Mouse (Mus musculus): Measurements from ENCODE around the gene Lypd6.

Lypd6 gene

DNA sequence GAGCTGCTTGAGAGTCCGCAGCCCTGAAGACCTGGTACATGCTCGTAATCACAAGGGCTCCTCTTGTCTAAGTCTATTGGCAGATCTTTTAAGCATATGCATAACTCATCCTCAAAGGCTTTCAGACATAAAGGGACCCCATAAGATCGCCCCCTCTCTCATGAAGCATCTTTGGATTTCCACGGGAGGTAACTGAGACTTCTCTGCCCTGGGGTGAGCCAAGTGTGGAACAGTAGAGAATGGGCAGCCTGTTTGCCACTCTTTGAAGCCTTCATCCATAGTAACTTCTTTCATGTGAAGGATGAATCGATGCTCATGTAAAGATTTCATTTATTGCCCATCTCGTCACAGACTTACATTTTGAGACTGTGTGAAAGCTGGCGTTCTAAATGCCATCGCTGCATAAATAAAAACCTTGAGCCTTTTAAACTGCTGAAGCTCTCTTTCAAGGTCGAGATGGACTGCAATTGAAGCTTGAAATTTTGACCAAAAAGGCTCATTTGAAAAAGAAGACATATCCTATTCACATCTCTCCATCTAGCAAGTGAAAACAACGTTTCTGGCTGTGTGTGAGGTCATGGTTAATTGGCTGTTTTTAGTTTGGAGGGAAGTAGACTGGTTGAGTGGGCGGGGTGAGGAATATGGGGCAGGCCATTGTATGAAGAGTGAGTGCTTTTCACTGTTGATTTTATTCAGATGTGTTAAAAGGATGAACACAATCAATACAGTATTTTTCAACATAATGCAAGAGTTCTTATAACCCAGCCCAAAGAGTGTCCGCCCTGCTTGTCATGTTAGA, 107.7 kb downstream of the Lypd6 start:
- DNase-seq (ENCODE audit: low spot score) = no peak

DNA sequence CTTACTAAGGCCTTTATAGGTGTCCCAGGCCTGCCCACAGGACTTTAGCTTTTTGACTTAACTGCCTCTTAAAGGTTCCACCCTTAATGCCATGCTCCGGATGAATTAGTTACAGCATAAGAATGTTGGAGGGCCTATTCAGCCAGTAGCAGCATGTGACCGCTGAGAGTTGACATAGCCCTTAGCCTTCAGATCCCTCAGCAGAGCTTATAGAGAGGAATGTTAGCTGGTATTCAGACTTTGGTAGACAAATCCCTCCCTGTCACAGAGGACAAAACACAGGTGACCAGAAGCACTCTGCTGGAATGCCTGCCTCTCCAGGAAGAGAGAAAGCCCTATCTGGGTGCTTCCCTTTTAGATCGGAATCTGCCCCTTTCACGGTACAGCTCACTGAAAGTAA, 109.5 kb downstream of the Lypd6 start:
- DNase-seq (ENCODE audit: low spot score) = no peak

DNA sequence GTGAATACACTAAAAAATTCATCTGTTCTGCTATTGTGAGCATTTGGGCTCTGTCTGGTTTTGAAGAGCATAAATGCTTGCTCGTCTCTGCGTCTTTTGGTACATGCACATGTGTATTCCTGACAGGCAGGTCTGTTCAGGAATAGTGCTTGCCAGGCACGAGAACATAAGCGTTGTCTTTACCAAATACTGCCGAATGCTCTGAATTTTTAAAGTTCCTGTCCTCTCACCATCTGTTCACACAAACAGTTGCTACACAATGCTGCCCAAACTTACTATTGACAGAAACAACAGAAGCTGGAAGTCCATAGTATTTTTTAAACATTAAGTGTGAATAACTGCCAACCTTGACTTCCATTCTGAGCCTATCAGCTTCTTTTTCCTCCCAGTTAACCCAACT, 112.9 kb downstream of the Lypd6 start:
- DNase-seq (ENCODE audit: low spot score) = no peak

DNA sequence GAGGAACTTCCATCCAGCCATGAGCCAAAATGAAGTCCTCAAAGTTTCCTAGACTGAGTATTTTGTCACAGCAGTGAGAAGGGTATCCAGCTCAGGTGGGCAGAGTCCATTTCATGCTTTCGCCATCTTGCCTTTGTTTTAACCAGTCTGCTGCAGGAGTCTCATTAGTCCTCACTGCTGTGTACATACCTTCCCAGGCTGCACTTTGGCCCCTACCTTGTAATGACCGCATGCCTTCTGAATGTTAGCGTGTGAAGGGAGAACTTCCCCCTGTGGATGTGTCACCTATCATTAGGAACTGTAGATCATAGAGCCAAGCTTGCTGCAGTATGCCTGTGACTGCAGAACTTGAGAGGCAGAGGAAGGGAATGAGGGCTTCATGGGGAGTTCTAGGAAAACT, 114.2 kb downstream of the Lypd6 start:
- DNase-seq (ENCODE audit: low spot score) = no peak

DNA sequence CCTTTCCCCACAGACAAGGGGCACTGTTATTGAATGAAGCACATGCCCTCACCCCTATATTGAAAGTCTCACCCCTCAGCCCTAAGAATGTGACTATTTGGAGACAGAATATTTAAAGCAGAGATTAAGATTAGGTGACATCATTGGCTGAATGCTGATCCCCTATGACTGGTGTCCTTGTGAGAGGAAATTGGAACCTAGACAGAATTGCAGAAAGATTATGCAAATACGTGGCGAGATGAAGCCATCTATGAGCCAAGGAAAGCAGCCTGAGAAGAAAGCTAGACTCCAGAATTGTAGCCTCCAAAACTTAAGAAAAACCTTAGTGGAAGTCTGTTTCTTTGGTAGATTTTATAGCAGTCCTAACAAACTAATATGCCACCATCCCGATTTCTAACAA, 115.1 kb downstream of the Lypd6 start:
- DNase-seq (ENCODE audit: low spot score) = no peak

DNA sequence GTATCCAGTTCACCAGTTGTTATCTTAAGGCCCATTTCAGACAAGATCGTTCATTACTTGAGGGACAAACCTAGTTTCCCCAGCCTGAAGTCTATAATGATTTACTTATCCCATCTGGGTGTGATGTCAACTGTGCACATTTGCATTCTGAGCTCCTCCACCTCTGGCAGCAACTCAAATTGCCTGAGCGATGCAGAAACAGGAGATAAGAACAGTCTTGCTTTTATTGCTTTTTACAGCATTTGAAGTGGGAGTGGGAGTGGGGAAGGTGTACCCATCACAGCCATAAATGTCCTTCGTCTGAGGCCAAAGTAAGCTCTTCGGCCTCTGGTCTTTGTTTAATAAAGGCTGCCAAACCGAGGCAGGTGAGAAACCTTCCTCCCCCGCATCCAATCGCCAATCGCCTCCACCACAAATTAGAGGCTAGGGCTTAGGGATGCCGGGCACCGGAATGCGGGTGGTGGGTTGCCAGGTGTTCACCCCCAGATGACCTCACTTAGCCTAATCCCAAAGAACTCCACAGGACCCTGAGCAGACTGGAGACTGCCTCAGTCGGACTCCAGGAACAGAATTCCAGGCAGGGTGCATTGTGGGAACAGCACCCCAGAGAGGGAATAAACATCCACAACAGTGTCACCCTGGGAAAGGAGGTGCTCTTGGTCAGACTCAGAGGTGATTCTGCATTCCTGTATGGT, 120.6 kb downstream of the Lypd6 start:
- DNase-seq (ENCODE audit: low spot score) = no peak

GRCm38 (mm10) chr2:50188856-50189255, 122.6 kb downstream of the Lypd6 start:
- DNase-seq (ENCODE audit: low spot score) = no peak

GRCm38 (mm10) chr2:50196681-50197080, 130.5 kb downstream of the Lypd6 start:
- no peak for DNase-seq (ENCODE audit: low spot score)

DNA sequence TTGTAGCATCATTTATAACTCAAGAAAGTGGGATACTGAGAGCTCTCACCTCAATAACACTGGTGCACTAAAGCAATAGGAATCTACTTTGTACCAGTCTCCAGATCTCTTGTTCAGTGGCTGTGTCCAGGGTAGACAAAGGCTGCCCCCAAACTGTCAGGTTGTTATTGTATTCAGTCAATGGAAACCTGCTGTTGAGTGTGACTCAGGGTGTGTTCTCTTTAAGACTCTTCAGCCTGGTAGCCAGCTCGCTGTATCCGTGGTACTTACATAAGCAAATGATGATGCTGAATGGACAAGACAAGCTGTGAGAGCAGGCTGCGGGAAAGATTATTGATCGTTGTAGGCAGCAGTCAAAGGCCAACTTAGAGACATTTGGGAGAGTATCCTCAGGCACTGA, 131.6 kb downstream of the Lypd6 start:
- no peak for DNase-seq (ENCODE audit: low spot score)

DNA sequence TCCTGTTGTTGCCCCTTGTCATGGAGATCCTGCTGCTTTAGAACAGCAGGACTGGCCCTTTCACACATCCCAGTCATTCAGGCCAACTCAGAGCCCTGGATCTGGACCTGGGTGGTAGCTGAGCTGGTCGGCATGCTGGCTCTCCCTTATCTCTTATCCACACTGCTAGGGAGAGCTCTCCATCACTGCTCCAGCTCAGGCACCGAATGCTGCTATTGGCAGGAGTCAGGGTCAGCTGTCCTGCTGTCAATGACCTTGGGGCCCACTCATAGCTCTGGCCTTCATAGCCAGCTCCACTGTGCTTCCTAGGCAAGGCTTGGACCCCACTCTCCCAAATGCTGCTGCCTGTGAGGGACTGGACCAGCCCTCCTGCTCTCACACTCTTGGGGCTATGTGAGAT, 134.3 kb downstream of the Lypd6 start:
- no peak for DNase-seq (ENCODE audit: low spot score)

- DNase-seq (ENCODE audit: low spot score) = no peak
These were observed 154.3 kb downstream of the Lypd6 start for GRCm38 (mm10) chr2:50220574-50220973.

DNA sequence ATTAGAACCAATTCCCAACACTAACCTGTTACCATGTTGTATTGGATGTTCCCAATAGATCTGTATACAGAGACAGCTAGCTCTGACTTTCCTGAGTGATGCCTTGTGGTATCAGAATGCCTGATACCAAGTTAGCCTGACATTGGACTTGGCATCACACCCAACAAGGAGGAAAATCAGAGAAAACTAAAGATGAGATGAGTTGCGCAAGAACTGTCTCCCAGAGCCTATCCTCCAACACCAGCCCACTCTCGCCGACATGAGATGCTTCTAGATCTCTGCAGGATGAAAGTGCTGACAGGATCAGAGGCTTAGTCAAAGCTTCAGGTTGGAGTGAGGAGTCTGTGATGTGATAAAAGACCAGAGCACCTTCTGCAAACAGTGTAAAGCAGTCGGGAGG, 158.8 kb downstream of the Lypd6 start:
- no peak for DNase-seq (ENCODE audit: low spot score)

DNA sequence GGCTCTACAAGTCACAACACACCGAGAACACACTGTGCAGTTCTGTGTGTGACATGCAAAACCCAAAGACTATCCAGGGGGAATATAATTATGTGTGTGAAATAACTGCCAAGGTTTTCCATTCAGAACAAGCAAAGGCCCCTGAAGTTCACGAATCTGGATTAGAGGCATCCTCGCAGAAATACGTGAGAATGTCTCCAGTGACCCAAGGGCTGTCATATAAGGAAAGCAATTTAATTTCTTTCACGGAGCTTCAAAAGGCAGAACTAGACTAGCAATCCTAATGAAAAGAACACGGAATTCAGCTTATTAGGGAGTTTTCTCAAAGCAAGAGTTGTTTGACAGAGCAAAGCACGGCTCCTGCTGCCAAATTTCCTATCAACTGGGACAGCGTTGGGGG, 167.3 kb downstream of the Lypd6 start:
- DNase-seq (ENCODE audit: low spot score) = no peak

Measured in spleen, adult 12 weeks (tissue).